Mouse (Mus musculus) midbrain, embryonic 13.5 days (tissue): Measurements from ENCODE around the gene Olfr43. TPM values are rescaled to one million over a fixed set of nuclear protein-coding genes. Genes with fewer than 3 reads are reported as not detected.

Source experiments
- ATAC-seq: fragments of 200-750 bp; cut with Nextera tagmentation; 2 replicates; pipeline ENCODE4 v1.8.0; 2017; ENCODE audit warnings: mild to moderate bottlenecking, moderate TSS enrichment, moderate library complexity
- H3K27ac ChIP-seq: fragments of 300-500 bp; sonication (generic); 2 replicates; pipeline ENCODE4 v1.5.1; 2015; ENCODE audit warnings: inconsistent platforms, mild to moderate bottlenecking, moderate library complexity
- H3K27me3 ChIP-seq: fragments of 300-500 bp; sonication (generic); 2 replicates; pipeline ENCODE4 v1.6.1; 2015; ENCODE audit warnings: mild to moderate bottlenecking, inconsistent platforms
- H3K36me3 ChIP-seq: fragments of 300-500 bp; sonication (generic); 2 replicates; pipeline ENCODE4 v1.6.1; 2015; ENCODE audit warnings: mild to moderate bottlenecking, inconsistent platforms
- H3K4me1 ChIP-seq: fragments of 300-500 bp; sonication (generic); replicated peaks from 2 replicates; pipeline ENCODE4 v1.6.1; 2015; ENCODE audit warnings: inconsistent platforms
- H3K4me2 ChIP-seq: fragments of 300-500 bp; sonication (generic); replicated peaks from 2 replicates; pipeline ENCODE4 v1.6.1; 2015; ENCODE audit warnings: moderate library complexity, mild to moderate bottlenecking, inconsistent platforms
- H3K4me3 ChIP-seq: fragments of 300-500 bp; sonication (generic); replicated peaks from 2 replicates; pipeline ENCODE4 v1.5.1; 2015; ENCODE audit warnings: mild to moderate bottlenecking, inconsistent platforms
- H3K9ac ChIP-seq: fragments of 300-500 bp; sonication (generic); replicated peaks from 2 replicates; pipeline ENCODE4 v1.6.1; 2015; ENCODE audit warnings: mild to moderate bottlenecking, inconsistent platforms
- H3K9me3 ChIP-seq: fragments of 300-500 bp; sonication (generic); 2 replicates; pipeline ENCODE4 v1.6.1; 2016; ENCODE audit warnings: mild to moderate bottlenecking, inconsistent platforms
- whole genome bisulfite sequencing: fragments of 180-500 bp; shearing (Covaris S2); methylation state at CpG from one replicate; pipeline ENCODE4 v1.1.7; 2015; 5-methylcytosine and 5-hydroxymethylcytosine counted together
- polyA plus RNA-seq: library from polyadenylated mRNA; unstranded; fragments of >200 nt; fragmentation: Nextera tagmentation; extraction: Ambion mirVana; gene quantifications from 2 replicates; pipeline ENCODE4 v1.2.1, GENCODE M21; 2015

Gene Olfr43
- not detected in 2 replicates for polyA plus RNA-seq

DNA sequence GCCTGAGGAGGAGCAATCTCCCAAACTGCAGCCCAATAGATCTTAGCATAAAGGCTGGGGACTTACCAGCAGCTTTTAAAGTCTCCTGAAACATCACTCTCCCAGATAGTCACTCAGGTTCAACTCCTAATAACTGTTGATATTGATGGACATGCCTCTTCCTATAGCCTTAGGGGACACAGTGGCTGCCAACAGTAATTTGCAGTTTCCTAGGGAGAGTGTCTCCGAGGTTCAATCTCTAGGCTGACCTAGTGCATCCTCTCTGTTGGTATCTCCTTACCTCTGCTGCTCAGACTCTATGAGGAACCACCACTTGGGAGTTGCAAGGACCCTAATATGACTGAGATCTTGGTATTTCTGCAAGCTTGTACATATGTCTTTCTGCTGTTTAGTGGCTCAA lies at the start of gene Olfr43:
Gene Olfr43 (minus strand): TSS at position 101 of the 400 bp plus-strand sequence.
- no peaks in the 10 kb centered on the region for H3K27me3 ChIP-seq
- H3K4me2 ChIP-seq: no peak within 1 kb of the TSS
- H3K9me3 ChIP-seq: peaks cover 16% of the 10 kb centered on the region; the same call in 1 of the 2 replicates
- H3K4me1 ChIP-seq: no peaks in the 10 kb centered on the region
- no peak within 1 kb of the TSS for H3K27ac ChIP-seq
- 57% methylated on average over 1 of the region's 1 CpGs for WGBS
- H3K9ac ChIP-seq: no peak within 1 kb of the TSS
- H3K4me3 ChIP-seq: no peak within 1 kb of the TSS
- H3K36me3 ChIP-seq: no peaks in the 10 kb centered on the region
- no peak for ATAC-seq

DNA sequence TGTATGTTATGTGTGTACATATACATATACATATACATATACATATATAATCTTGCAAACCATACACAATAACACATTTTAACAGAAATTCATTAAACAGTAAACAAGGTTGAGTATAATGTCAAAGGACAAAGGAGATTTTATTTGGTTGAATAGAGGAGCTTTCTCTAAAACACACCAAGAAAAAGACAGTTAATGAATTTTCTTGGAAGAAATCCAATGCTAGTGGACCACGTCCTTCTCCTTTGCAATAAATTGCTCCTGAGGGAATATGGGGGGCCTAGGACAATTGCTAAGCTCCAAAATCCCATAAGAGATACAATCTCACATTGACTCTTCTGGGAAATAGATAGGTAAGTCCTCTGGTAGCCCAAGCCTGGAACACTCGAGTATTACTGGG lies 48.3 kb upstream of the Olfr43 start, which contains the start of gene Olfr406:
Gene Olfr406 (plus strand): TSS at position 301 of the 400 bp plus-strand sequence.
- Histone ChIP-seq H3K4me3 (no peak within 1 kb of the TSS), H3K9me3 (peaks cover 6% of the 10 kb centered on the region), H3K36me3 (no peaks in the 10 kb centered on the region), H3K9ac (no peak within 1 kb of the TSS), H3K4me2 (no peak within 1 kb of the TSS), H3K27ac (no peak within 1 kb of the TSS), H3K27me3 (no peaks in the 10 kb centered on the region), H3K4me1 (no peaks in the 10 kb centered on the region)
- ATAC-seq: no peak
- WGBS: 50% methylated on average over 2 of the region's 2 CpGs

DNA sequence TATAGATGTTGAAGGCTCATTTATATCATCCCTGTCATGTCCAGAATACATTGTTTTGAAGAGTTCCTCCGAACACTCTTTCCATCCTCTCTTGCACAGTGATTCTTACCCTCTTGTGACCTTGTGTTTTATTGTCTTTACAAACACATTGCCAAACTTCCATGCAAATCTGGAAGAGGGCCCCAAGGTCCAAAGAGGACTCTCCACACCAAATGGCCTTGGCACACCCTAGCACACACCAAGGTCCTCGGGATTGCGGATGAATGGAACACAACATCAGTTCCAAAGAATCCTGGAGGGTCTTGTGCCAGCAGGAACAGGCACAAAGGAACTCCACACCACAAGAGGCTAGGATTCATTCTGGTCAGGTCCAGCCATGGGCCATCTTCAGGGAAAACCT lies 30.0 kb upstream of the Olfr43 start:
- Histone ChIP-seq H3K9ac (no peak overlapping the region), H3K27me3 (no peaks in the 10 kb centered on the region), H3K4me2 (no peak overlapping the region), H3K4me1 (no peaks in the 10 kb centered on the region), H3K27ac (no peak overlapping the region), H3K9me3 (peaks cover 20% of the 10 kb centered on the region), H3K36me3 (no peaks in the 10 kb centered on the region), H3K4me3 (no peak overlapping the region)
- no peak for ATAC-seq
- 87% methylated on average over 3 of the region's 3 CpGs for WGBS

DNA sequence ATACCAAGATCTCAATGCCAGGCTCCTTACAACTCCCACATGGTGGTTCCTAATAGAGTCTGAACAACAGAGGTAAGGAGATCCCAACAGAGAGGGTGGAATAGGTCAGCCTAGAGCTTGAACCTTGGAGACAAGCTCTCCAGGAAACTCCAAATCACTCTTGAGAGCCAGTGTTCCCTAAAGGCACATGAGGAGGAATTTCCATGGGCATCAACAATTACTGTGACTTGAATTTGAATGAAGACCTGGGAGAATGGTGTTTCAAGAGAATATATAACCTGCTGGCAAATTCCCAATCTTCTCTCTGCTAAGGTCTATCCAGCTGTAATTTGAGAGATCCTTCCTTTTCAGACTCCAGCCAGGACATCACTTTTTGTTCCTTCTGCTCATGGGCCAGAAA lies 25.2 kb downstream of the Olfr43 start, which contains the start of gene Olfr403:
Gene Olfr403 (plus strand): TSS at position 301 of the 400 bp plus-strand sequence.
- no peaks in the 10 kb centered on the region for H3K27me3 ChIP-seq
- no peak within 1 kb of the TSS for H3K4me3 ChIP-seq
- ATAC-seq: no peak
- H3K9ac ChIP-seq: no peak within 1 kb of the TSS
- H3K4me2 ChIP-seq: no peak within 1 kb of the TSS
- H3K4me1 ChIP-seq: no peaks in the 10 kb centered on the region
- peaks cover 21% of the 10 kb centered on the region for H3K9me3 ChIP-seq
- H3K27ac ChIP-seq: no peak within 1 kb of the TSS
- no peaks in the 10 kb centered on the region for H3K36me3 ChIP-seq

DNA sequence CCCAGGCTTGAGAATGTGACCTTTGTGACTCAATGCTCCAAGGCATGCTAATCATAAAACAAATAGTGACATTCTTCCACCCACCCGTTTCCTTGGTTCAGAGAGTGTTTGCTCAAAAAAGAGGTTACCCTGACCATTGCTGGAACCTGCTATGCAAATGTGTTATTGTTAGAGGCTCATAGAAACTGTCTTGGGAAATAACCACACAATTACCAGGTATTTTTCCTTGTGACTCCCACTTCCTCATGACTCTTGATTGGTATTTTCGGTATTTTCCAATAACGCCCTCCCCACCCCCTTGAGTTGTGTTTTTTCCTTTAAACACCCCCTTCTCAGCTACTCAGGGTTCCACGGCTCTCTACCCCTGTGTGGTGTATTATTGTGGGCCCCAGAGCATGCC lies 27.4 kb downstream of the Olfr43 start:
- no peak for ATAC-seq
- Histone ChIP-seq H3K36me3 (no peaks in the 10 kb centered on the region), H3K9me3 (peaks cover 24% of the 10 kb centered on the region), H3K4me2 (no peak overlapping the region), H3K9ac (no peak overlapping the region), H3K4me1 (no peaks in the 10 kb centered on the region), H3K27me3 (no peaks in the 10 kb centered on the region), H3K27ac (no peak overlapping the region), H3K4me3 (no peak overlapping the region)
- 79% methylated on average over 4 of the region's 4 CpGs for WGBS

DNA sequence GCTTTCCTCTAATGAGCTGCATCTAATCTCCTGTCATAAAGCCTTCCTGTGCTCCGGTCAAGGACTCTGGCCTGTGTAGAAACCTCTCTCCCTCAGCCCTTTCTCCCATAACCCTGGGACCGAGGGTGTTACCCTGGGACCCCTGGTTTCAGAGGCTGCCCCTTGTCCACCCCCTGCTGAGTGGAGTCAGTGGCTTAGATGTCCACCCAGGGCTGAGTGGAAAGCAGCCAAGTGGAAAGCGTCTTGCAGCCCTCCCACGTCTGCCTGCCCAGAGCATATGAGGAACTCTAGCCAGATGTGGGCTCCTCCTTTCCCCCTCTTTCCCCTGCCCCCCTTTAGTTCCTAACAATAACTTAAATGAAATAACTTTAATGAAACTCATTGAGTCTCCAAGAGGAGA lies 28.0 kb downstream of the Olfr43 start:
- no peak for ATAC-seq
- WGBS: 83% methylated on average over 4 of the region's 4 CpGs
- no peak overlapping the region for H3K27ac ChIP-seq
- no peaks in the 10 kb centered on the region for H3K36me3 ChIP-seq
- H3K9me3 ChIP-seq: peaks cover 23% of the 10 kb centered on the region
- no peaks in the 10 kb centered on the region for H3K27me3 ChIP-seq
- H3K4me3 ChIP-seq: no peak overlapping the region
- H3K9ac ChIP-seq: no peak overlapping the region
- no peaks in the 10 kb centered on the region for H3K4me1 ChIP-seq
- H3K4me2 ChIP-seq: no peak overlapping the region

DNA sequence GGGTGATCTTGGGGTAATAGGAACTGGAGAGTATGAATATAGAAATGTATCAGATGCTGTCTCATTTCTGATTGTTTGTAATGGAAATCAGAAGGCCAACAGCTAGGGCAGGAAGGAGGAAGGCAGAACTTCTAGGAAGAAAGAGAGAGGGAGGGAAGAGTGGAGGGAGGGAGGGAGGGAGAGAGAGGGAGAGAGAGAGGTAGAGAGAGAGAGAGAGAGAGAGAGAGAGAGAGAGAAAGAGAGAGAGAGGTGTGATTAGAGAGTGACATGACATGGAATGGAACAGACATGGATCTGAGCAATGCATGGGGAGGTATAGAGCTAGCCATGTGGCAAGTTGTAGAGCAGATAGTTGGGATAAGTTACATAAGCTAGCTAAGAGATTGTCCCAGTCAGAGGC lies 42.4 kb downstream of the Olfr43 start:
- H3K4me3 ChIP-seq: no peak overlapping the region
- H3K27ac ChIP-seq: no peak overlapping the region
- H3K9ac ChIP-seq: no peak overlapping the region
- H3K4me1 ChIP-seq: no peaks in the 10 kb centered on the region
- H3K27me3 ChIP-seq: no peaks in the 10 kb centered on the region
- H3K4me2 ChIP-seq: no peak overlapping the region
- no peak for ATAC-seq
- no peaks in the 10 kb centered on the region for H3K36me3 ChIP-seq
- H3K9me3 ChIP-seq: peaks cover 12% of the 10 kb centered on the region

Other genes starting within 250 kb of the Olfr43 start
- 0.03 TPM in 1 of 2 replicates, not detected in the other for gene Olfr398, start 221.0 kb downstream of the Olfr43 start, polyA plus RNA-seq
- gene Olfr139, start 154.8 kb downstream of the Olfr43 start, polyA plus RNA-seq: not detected in 2 replicates
- gene Olfr399, start 154.8 kb downstream of the Olfr43 start, polyA plus RNA-seq: not detected in 2 replicates
- not detected in 2 replicates for gene Zfp616, start 141.4 kb downstream of the Olfr43 start, polyA plus RNA-seq
- not detected in 2 replicates for gene Olfr401, start 97.7 kb downstream of the Olfr43 start, polyA plus RNA-seq
- gene Olfr402, start 57.9 kb downstream of the Olfr43 start, polyA plus RNA-seq: not detected in 2 replicates
- gene Olfr403, start 25.1 kb downstream of the Olfr43 start, polyA plus RNA-seq: not detected in 2 replicates
- not detected in 2 replicates for gene Olfr406, start 48.4 kb upstream of the Olfr43 start, polyA plus RNA-seq
- not detected in 2 replicates for gene Olfr59, start 72.4 kb upstream of the Olfr43 start, polyA plus RNA-seq
- gene Olfr410, start 126.7 kb upstream of the Olfr43 start, polyA plus RNA-seq: not detected in 2 replicates
- not detected in 2 replicates for gene Olfr411, start 141.3 kb upstream of the Olfr43 start, polyA plus RNA-seq
- not detected in 2 replicates for gene Olfr412, start 150.7 kb upstream of the Olfr43 start, polyA plus RNA-seq